Mouse (Mus musculus) lung, postnatal 0 days (tissue): Measurements from ENCODE around the gene Taok3.

Source experiments
- CTCF ChIP-seq: IDR thresholded peaks from 2 replicates; pipeline ENCODE4 v1.5.1; 2016; ENCODE audit warnings: antibody characterized with exemption, mild to moderate bottlenecking
- EP300 ChIP-seq: IDR thresholded peaks from 2 replicates; pipeline ENCODE4 v1.6.1; 2016; ENCODE audit warnings: antibody characterized with exemption, mild to moderate bottlenecking, control low read depth

DNA sequence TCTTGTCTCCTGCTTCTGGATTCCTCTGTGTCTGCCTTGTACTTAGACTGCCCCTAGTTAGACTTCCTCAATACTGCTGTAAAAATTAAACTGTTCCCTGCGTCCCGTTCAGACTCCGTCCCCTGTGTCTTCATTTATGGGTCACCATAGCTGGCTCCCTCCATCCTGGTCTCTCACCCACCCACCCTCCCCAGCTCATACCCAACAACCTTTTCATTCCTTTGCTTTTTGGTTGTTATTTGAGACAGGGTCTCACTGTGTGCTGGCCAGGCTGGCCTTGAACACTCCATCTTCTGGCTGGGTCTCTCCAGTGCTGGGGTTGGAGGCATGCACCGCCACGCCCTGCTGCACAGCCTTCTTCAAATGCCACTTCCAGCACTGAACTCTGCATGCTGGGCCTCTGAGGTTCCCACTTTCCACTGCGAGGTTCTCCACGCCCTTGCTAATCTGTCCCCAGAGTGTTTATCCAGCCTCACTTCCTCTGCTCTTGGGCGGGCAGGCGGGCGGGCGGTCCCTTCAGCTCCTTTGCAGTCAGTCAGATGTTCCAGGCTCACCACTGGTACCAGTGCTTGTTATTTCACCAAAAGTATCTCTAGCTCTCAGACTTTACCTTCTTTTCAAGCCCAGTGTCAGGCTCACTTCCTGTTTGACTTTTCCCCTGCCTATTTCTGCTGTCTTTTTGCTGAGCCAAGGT is 18.5 kb downstream of the Taok3 start:
- TF ChIP-seq CTCF = no peak
- peak; percentile 63; the same call in 1 of the 2 replicates for TF ChIP-seq EP300
